Mouse (Mus musculus) adrenal gland, postnatal 0 days (tissue): ENCODE measurements around the gene Saal1. TPM values are rescaled to one million over a fixed set of nuclear protein-coding genes. Genes with fewer than 3 reads are reported as not detected.

Experiments
- polyA plus RNA-seq: library from polyadenylated mRNA; unstranded; fragments of >200 nt; fragmentation: Nextera tagmentation; extraction: Ambion mirVana; gene quantifications from 2 replicates; pipeline ENCODE4 v1.2.1, GENCODE M21; 2015

Gene Saal1
- polyA plus RNA-seq: 17.0 and 18.3 TPM in 2 replicates

DNA sequence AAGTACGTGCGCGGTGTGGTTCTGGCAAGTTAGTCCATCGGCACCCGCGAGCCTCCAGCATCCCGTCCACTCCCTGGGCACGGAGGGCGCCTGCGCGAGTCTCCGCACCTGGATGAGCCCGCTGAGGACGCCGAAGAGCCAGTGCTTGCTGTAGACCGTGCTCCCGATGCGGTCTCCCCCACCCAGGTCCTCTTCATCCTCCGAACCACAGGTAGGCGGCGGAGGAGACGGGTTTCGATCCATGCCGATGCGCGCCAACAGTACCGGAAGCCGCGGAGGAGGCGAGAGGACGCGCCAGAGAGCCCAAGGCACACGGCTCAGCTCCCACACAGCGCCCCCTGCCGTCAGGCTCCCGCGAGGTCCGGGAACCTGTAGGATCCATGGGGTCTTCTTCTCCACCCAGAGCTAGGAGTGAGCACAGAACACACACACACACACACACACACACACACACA is at the start of gene Saal1:
TSS of gene Saal1 (minus strand) at position 291 of the 455 bp plus-strand sequence.

DNA sequence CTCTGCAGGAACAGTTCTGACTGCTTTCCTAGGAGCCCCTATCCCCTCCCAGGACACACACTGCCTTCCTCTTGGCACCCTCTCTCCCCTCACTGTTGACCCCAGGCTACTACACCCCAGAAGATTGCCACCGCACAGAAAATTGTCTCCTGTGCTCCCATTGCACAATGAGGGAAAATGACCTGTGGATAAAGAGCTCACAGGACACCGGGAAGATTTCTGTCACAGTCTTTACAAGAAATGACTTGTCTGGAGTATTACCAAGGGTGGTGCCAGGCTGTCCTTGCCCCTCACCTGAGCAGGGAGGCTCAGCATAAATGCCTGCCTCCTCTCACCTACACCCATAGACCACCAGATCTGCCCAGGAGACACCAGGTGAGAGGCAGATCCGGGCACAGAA is 41.0 kb upstream of the Saal1 start, which contains the start of gene Saa2:
TSS of gene Saa2 (plus strand) at position 301 of the 400 bp plus-strand sequence.

DNA sequence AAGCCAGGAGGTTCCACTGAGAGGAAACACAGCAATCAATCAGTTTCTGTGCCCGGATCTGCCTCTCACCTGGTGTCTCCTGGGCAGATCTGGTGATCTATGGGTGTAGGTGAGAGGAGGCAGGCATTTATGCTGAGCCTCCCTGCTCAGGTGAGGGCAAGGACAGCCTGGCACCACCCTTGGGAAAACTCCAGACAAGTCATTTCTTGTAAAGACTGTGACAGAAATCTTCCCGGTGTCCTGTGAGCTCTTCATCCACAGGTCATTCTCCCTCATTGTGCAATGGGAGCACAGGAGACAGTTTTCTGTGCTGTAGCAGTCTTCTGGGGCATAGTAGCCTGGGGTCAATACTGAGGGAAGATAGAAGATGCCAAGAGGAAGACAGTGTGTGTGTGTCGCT is 32.4 kb upstream of the Saal1 start, which contains the start of gene Saa1:
TSS of gene Saa1 (minus strand) at position 101 of the 400 bp plus-strand sequence.

DNA sequence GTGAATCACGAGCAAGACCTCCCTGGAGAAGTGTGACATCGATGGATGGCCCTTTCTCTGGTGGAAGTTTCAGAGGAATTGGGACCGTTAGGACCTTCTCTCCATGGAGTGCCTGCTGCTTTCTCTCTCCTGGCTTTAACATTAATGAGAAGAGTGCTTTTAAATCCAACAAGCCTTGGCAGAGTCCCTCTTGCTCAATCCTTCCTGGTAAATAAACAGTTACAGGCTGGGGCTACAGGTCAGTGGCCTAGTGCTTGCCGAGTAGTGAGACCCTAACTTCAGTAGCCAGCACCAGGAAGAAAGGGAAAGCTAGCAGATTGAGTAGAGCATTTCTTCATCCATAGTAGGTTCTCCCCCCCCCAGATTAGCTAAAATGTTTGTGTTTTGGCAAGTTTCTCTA is 22.0 kb upstream of the Saal1 start, which contains the start of gene Saa4:
TSS of gene Saa4 (minus strand) at position 146 of the 400 bp plus-strand sequence.

DNA sequence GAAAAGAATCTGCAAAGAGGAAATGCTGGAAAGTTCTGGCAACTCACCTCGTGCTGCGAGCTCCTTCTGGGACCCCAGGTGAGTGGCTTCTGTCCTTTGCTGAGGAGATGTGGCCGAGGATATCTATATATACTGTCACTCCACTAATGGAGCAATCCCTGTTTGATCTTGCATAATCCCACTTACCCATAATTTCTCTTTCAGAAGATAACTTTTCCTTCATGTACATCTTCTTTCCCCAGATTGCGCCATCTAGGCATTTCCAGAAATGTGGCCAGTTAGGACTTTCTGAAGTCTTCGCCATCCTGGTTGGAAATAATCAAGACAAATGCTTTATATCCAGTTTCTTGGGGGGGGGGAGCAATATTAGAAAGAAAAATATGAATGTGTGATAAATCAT is 5.1 kb upstream of the Saal1 start, which contains the start of gene Saa3:
TSS of gene Saa3 (minus strand) at position 101 of the 400 bp plus-strand sequence.

DNA sequence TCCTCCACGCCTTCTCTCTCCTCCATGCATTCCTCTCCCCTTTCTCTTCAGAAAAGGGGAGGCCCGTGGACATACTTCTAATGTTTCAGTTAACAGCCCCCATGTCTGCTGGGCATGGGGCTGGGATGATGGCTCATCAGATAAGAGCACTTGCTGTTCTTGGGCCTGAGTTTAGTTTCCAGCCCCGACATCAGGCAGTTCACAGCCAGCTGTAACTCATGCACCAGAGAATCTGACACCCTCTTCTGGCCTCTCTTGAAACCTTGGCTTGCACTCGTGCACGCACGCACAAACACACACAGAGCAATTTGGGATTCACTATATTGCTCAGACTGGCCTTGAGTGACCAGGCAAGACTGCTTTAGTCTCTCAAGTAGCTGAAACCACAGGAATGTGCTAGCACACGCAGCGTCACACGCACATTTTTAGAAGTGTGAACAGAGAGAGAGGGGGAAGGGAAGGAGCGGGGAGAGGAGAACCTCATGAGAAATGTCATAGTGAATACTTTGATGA is 38.3 kb downstream of the Saal1 start, which contains the start of gene Tph1:
TSS of gene Tph1 (minus strand) at position 378 of the 513 bp plus-strand sequence.

DNA sequence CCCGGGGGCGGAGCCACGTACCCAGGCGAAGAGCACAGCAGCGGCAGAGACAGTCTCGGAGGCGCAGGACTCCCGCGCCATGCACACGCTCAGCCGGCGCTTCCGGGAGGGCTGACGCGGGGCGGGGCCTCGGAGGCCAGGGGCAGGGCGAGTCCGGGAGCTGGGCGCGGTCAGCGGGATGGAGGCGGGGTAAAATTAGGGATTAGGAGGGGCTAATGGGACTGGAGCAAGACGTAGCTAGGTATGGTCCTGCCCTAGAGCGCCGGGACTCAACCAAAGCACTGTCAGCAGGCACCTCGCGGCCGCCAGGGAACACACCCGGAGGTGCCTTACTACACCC is 70.8 kb downstream of the Saal1 start, which contains the start of gene Sergef:
TSS of gene Sergef (minus strand) at position 116 of the 340 bp plus-strand sequence.

Other genes with a start within 250 kb of the Saal1 start
- 19.4 and 20.8 TPM in 2 replicates for gene Sergef, start 70.9 kb downstream of the Saal1 start, polyA plus RNA-seq
- gene Tph1, start 38.1 kb downstream of the Saal1 start, polyA plus RNA-seq: 0.30 and 0.88 TPM in 2 replicates
- gene Saa3, start 5.0 kb upstream of the Saal1 start, polyA plus RNA-seq: 4.6 and 6.6 TPM in 2 replicates
- 0.10 and 0.16 TPM in 2 replicates for gene Saa4, start 21.9 kb upstream of the Saal1 start, polyA plus RNA-seq
- 0.80 and 0.90 TPM in 2 replicates for gene Saa1, start 32.3 kb upstream of the Saal1 start, polyA plus RNA-seq
- gene Saa2, start 41.1 kb upstream of the Saal1 start, polyA plus RNA-seq: not detected in 2 replicates
- 9.0 and 10.7 TPM in 2 replicates for gene Hps5, start 85.4 kb upstream of the Saal1 start, polyA plus RNA-seq
- 29.6 and 38.2 TPM in 2 replicates for gene Gtf2h1, start 85.4 kb upstream of the Saal1 start, polyA plus RNA-seq
- gene Ldha, start 130.8 kb upstream of the Saal1 start, polyA plus RNA-seq: 393 and 485 TPM in 2 replicates
- not detected in 2 replicates for gene Ldhc, start 150.5 kb upstream of the Saal1 start, polyA plus RNA-seq
- 155 and 169 TPM in 2 replicates for gene Tsg101, start 209.3 kb upstream of the Saal1 start, polyA plus RNA-seq
- gene Uevld, start 247.8 kb upstream of the Saal1 start, polyA plus RNA-seq: 5.2 and 8.9 TPM in 2 replicates